Mouse (Mus musculus): Measurements from ENCODE around the gene Fsip1.

GRCm38 (mm10) chr2:118160991-118161390 is 95.8 kb downstream of the Fsip1 start:
- TF ChIP-seq POLR2A (IDR thresholded peaks at IDR 0.05; ENCODE audit: borderline replicate concordance, control insufficient read depth, low read depth, low read length) (no peak), CTCF (IDR thresholded peaks at IDR 0.05; ENCODE audit: control insufficient read depth, insufficient read depth, low read length) (no peak)
